Mouse (Mus musculus) liver, postnatal 0 days (tissue): ENCODE data around the gene Gda.

ENCODE experiments used
- CTCF ChIP-seq: sonication (generic); IDR thresholded peaks from 2 replicates; pipeline ENCODE4 v1.5.1; 2016; ENCODE audit warnings: antibody characterized with exemption, low read depth
- EP300 ChIP-seq: IDR thresholded peaks from 2 replicates; pipeline ENCODE4 v1.6.1; 2016; ENCODE audit warnings: antibody characterized with exemption, low read depth, mild to moderate bottlenecking

DNA sequence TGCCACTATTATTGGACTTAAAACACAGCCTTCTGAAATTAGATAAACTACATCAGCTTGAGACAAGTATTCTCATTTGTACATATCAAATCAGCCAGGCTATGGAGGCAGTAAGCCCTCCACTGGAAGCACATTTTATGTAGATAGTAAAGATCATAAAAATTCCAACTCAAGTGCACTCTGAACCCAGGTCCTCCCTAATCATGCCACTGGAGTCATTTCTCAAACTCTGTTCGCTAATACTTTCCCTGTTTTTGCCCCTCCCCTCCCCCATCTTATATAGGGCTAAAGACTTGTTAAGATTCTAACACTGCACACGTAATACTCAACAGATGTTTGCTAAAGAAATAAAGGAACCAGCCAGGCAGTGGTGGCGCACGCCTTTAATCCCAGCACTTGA lies 39.9 kb downstream of the Gda start:
- TF ChIP-seq EP300, result no peak
- TF ChIP-seq CTCF, result no peak
